Mouse (Mus musculus) cerebellum, adult 9-11 months (tissue): ENCODE data around the gene N6amt1.

Experiments used
- DNase-seq: peaks from one replicate; pipeline ENCODE4 v3.0.0; 2022

Gene N6amt1

GRCm38 (mm10) chr16:87393813-87394548 lies 40.0 kb downstream of the N6amt1 start:
- DNase-seq = peak; percentile 58

- DNase-seq = no peak
Observed at GRCm38 (mm10) chr16:87405001-87405400, 51.0 kb downstream of the N6amt1 start.
